Mouse (Mus musculus) CH12.LX (cell line): Measurements from ENCODE around the gene Cdk2ap2.

Experiments used
- CTCF ChIP-seq, 2 experiments: IDR thresholded peaks in 1 of 2; conservative IDR thresholded peaks in 1 of 2; 2 replicates each; pipeline ENCODE4 v1.5.1; 2011 to 2012; ENCODE audit warnings: low read depth in 2 of 2, low read length in 2 of 2, improper control_type of control experiment in 1 of 2, inconsistent platforms in 1 of 2, mild to moderate bottlenecking in 1 of 2, moderate library complexity in 1 of 2
- HCFC1 ChIP-seq: IDR thresholded peaks from 2 replicates; pipeline ENCODE4 v1.6.1; 2012; ENCODE audit warnings: low read depth, mild to moderate bottlenecking, inconsistent platforms, low read length, improper control_type of control experiment
- POLR2A ChIP-seq: IDR thresholded peaks from 2 replicates; pipeline ENCODE4 v1.6.1; 2011; ENCODE audit warnings: low read depth, mild to moderate bottlenecking, improper control_type of control experiment, low read length

DNA sequence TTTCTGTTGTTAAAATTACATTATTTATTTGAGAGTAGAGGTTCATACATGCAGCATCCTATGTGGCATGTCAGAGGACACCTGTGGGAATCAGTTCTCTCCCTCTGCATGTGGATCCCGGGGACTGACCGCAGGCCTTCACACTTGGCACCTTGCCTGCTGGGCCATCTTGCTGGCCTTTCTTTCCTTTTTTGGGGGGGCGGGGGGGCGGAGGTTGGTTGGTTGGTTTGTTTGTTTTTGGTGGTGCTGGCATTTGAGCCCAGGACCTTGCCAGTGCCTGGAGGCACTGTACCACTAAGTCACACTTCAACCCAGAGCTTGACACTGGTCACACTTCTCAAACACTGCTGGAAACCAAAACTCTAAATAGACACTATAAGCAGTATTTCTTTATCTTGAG lies 37.4 kb downstream of the Cdk2ap2 start:
- TF ChIP-seq HCFC1, result no peak
- no peak for TF ChIP-seq CTCF (conservative IDR thresholded peaks at IDR 0.05 in 1 of 2, IDR thresholded peaks at IDR 0.05 in 1 of 2; ENCODE audit: low read depth in 2 of 2, low read length in 2 of 2)
- TF ChIP-seq POLR2A, result no peak
